Mouse (Mus musculus) CD8-positive naive resting alpha-beta T cell, adult 2 months (primary cell): ENCODE measurements at regions not wholly inside any gene's neighbourhood (a gene's known extent, or its start where the extent isn't known, plus 50 kb on each side); places are given as distances from the start of the nearest gene placed in this dataset.

Source experiments
- DNase-seq, 2 experiments: peaks; one replicate each; pipeline ENCODE4 v3.0.0; 2022; ENCODE audit warnings: low read depth in 2 of 2, low spot score in 2 of 2

- DNase-seq: no peak
Observed at GRCm38 (mm10) chr11:112667311-112667710, 114.7 kb upstream of the Sox9 start.

- no peak for DNase-seq
Observed at GRCm38 (mm10) chr11:112672086-112672485, 109.9 kb upstream of the Sox9 start.

- DNase-seq: no peak
Observed at GRCm38 (mm10) chr11:112690047-112690446, 92.0 kb upstream of the Sox9 start.

GRCm38 (mm10) chr11:112706091-112706490 lies 75.9 kb upstream of the Sox9 start:
- DNase-seq: no peak

- DNase-seq: no peak
Observed at GRCm38 (mm10) chr11:112708119-112708730, 73.8 kb upstream of the Sox9 start.

- no peak for DNase-seq
Observed at GRCm38 (mm10) chr11:112711656-112712055, 70.4 kb upstream of the Sox9 start.

- no peak for DNase-seq
Observed at GRCm38 (mm10) chr11:112718547-112718946, 63.5 kb upstream of the Sox9 start.

GRCm38 (mm10) chr11:112720652-112721051 lies 61.4 kb upstream of the Sox9 start:
- DNase-seq: no peak

- no peak for DNase-seq
Observed at GRCm38 (mm10) chr11:112722936-112723335, 59.1 kb upstream of the Sox9 start.

- DNase-seq: no peak
Observed at GRCm38 (mm10) chr11:112728154-112728952, 53.7 kb upstream of the Sox9 start.
